Mouse (Mus musculus) brain, embryonic 14.5 days (tissue): ENCODE results near the gene Creb3l2.

ENCODE experiments used
- CTCF ChIP-seq: fragments of 200-500 bp; IDR thresholded peaks from 2 replicates; pipeline ENCODE4 v1.5.1; 2012; ENCODE audit warnings: inconsistent platforms, mild to moderate bottlenecking, moderate library complexity, borderline replicate concordance; ENCODE audit not compliant: insufficient read depth, insufficient read length; ENCODE audit errors: extremely low read depth
- POLR2A ChIP-seq: fragments of 200-500 bp; IDR thresholded peaks from 2 replicates; pipeline ENCODE4 v1.6.1; 2012; ENCODE audit warnings: mild to moderate bottlenecking, inconsistent platforms, borderline replicate concordance; ENCODE audit not compliant: poor library complexity, insufficient read depth, insufficient read length, severe bottlenecking; ENCODE audit errors: extremely low read depth

GRCm38 (mm10) chr6:37418931-37419330 lies 23.0 kb downstream of the Creb3l2 start:
- TF ChIP-seq CTCF = no peak
- no peak for TF ChIP-seq POLR2A
